Mouse (Mus musculus): ENCODE results near the gene Olfr844. TPM values are rescaled to one million over a fixed set of nuclear protein-coding genes. Genes with fewer than 3 reads are reported as not detected.

Olfr844 gene
- polyA plus RNA-seq (2017; shearing (Covaris generic)): not detected

GRCm38 (mm10) chr9:19316047-19316446 lies at the start of gene Olfr844:
Gene Olfr844, plus strand, starts transcription at chr9:19316347.

DNA sequence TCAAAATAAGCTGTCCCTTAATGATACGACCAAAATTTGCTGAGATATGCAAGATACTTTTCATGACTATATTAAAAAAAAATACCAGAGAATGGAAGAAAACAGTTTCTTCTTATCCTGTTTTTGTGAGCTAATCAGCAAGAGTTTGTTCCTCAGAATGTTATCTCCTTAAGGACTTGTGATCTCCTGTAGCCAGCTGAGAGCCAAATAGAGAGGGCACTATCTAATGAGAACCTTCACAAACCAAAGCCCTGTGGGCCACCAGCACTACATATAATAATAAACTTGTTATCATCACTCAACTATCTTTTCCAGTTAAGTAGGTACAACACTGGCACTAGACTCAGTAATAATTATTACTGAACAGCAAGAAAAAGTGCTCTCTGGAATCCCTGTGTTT lies 20.0 kb downstream of the Olfr844 start, which contains the start of gene Olfr845:
TSS of gene Olfr845 (plus strand) at position 301 of the 400 bp plus-strand sequence.

GRCm38 (mm10) chr9:19363905-19364304 lies 47.8 kb downstream of the Olfr844 start, which contains the start of gene Olfr846:
Gene Olfr846, minus strand, starts transcription at chr9:19364005.

Other genes with a start within 250 kb of the Olfr844 start
- not detected for gene Olfr836, start 196.0 kb upstream of the Olfr844 start, polyA plus RNA-seq (2017; shearing (Covaris generic))
- 0.85 TPM for gene Olfr837, start 180.0 kb upstream of the Olfr844 start, polyA plus RNA-seq (2017; shearing (Covaris generic))
- not detected for gene Olfr839-ps1, start 139.0 kb upstream of the Olfr844 start, polyA plus RNA-seq (2017; shearing (Covaris generic))
- gene Olfr843, start 64.4 kb upstream of the Olfr844 start, polyA plus RNA-seq (2017; shearing (Covaris generic)): 0.11 TPM
- gene Olfr845, start 20.1 kb downstream of the Olfr844 start, polyA plus RNA-seq (2017; shearing (Covaris generic)): not detected
- gene Olfr846, start 47.7 kb downstream of the Olfr844 start, polyA plus RNA-seq (2017; shearing (Covaris generic)): not detected
- not detected for gene Olfr847, start 62.3 kb downstream of the Olfr844 start, polyA plus RNA-seq (2017; shearing (Covaris generic))
- not detected for gene Olfr849, start 123.9 kb downstream of the Olfr844 start, polyA plus RNA-seq (2017; shearing (Covaris generic))
- gene Olfr850, start 161.9 kb downstream of the Olfr844 start, polyA plus RNA-seq (2017; shearing (Covaris generic)): not detected
- gene Olfr851, start 176.9 kb downstream of the Olfr844 start, polyA plus RNA-seq (2017; shearing (Covaris generic)): not detected
- gene Olfr853, start 224.7 kb downstream of the Olfr844 start, polyA plus RNA-seq (2017; shearing (Covaris generic)): not detected

Measured in effector memory CD4-positive, alpha-beta T cell, adult 7 months (primary cell).